Mouse (Mus musculus): ENCODE measurements around the gene Supt4a.

- TF ChIP-seq CTCF (IDR thresholded peaks at IDR 0.05; ENCODE audit: borderline replicate concordance, insufficient read depth, low read depth, low read length) (no peak), POLR2A (IDR thresholded peaks at IDR 0.05; ENCODE audit: borderline replicate concordance, insufficient read depth, low read length) (no peak)
These were observed 47.2 kb upstream of the Supt4a start for GRCm38 (mm10) chr11:87690054-87690740.

Data from cerebellum, adult 2 months (tissue).